ENCODE assay signal across 8 mouse cellular contexts in the genomic region with DNA sequence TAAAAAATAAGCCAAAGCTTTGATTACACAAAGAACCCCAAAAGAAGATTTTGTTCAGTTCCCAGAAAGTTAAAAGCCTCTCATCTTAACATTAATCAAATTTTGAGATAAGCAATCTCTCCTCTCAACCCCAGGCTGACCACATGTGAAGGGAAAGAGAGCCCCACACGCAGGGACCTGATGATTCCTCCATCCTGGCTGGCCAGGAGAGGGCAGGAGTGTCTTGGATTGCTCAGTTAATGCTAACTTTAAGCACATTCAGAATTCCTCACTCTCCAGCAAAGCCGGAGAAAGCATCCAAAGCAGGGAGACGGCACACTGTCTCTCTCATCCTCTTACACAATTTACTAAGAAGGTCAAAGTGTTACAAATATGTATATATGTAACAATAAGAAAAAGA. TPM values are rescaled to one million over a fixed set of nuclear protein-coding genes. Genes with fewer than 3 reads are reported as not detected.
DNase-seq lines count a peak whose midpoint lies in the region; ATAC-seq and TF ChIP-seq lines count a peak whose summit lies in the region.

No protein-coding gene starts in this region.

- H3K27me3 ChIP-seq in hindbrain, embryonic 11.5 days (ENCODE audit: control insufficient read depth, insufficient read depth, low read length): no peaks in the 10 kb centered on the region
- no peaks in the 10 kb centered on the region for H3K27me3 ChIP-seq in hindbrain, embryonic 12.5 days
- H3K27me3 ChIP-seq in ES-Bruce4 (ENCODE audit: control insufficient read depth, insufficient read depth, low read length, poor library complexity, severe bottlenecking): no peaks in the 10 kb centered on the region
- H3K27me3 ChIP-seq in limb, embryonic 14.5 days (ENCODE audit: control insufficient read depth, insufficient read depth, low read length): no peaks in the 10 kb centered on the region
- H3K27me3 ChIP-seq in midbrain, embryonic 16.5 days (ENCODE audit: control insufficient read depth, insufficient read depth, low read depth, low read length): no peaks in the 10 kb centered on the region

- H3K4me2 ChIP-seq in hindbrain, embryonic 11.5 days (replicated peaks; ENCODE audit: low read depth, low read length): no peak overlapping the region
- no peak overlapping the region for H3K4me2 ChIP-seq in hindbrain, embryonic 12.5 days (replicated peaks)
- no peak overlapping the region for H3K4me2 ChIP-seq in limb, embryonic 14.5 days (replicated peaks; ENCODE audit: low read depth, low read length, severe bottlenecking)
- no peak overlapping the region for H3K4me2 ChIP-seq in midbrain, embryonic 16.5 days (ENCODE audit: low read length)

- H3K9me3 ChIP-seq in hindbrain, embryonic 11.5 days (ENCODE audit: control insufficient read depth, low read length): no peaks in the 10 kb centered on the region
- no peaks in the 10 kb centered on the region for H3K9me3 ChIP-seq in hindbrain, embryonic 12.5 days (replicated peaks)
- H3K9me3 ChIP-seq in ES-Bruce4 (replicated peaks; ENCODE audit: control insufficient read depth, insufficient read depth, low read length, poor library complexity, severe bottlenecking): no peaks in the 10 kb centered on the region
- no peaks in the 10 kb centered on the region for H3K9me3 ChIP-seq in limb, embryonic 14.5 days (ENCODE audit: control insufficient read depth, low read length)
- H3K9me3 ChIP-seq in midbrain, embryonic 16.5 days (replicated peaks; ENCODE audit: control insufficient read depth, low read length, poor library complexity, severe bottlenecking): no peaks in the 10 kb centered on the region

- no peaks in the 10 kb centered on the region for H3K4me1 ChIP-seq in hindbrain, embryonic 11.5 days (replicated peaks; ENCODE audit: control insufficient read depth, insufficient read depth, low read length)
- H3K4me1 ChIP-seq in hindbrain, embryonic 12.5 days: no peaks in the 10 kb centered on the region
- H3K4me1 ChIP-seq in ES-Bruce4 (ENCODE audit: control insufficient read depth, insufficient read depth, low read length): no peaks in the 10 kb centered on the region
- no peaks in the 10 kb centered on the region for H3K4me1 ChIP-seq in limb, embryonic 14.5 days (ENCODE audit: control insufficient read depth, insufficient read depth, low read length)
- no peaks in the 10 kb centered on the region for H3K4me1 ChIP-seq in midbrain, embryonic 16.5 days (ENCODE audit: control insufficient read depth, insufficient read depth, low read length)

- DNase-seq in hindbrain, embryonic 11.5 days (ENCODE audit: low spot score): peak; percentile 38
- DNase-seq in adrenal gland, postnatal 14 days: peak; percentile 72
- DNase-seq in forelimb bud, embryonic 11.5 days (ENCODE audit: low read depth, low spot score): peak; percentile 25
- peak; percentile 46 for DNase-seq in limb, embryonic 14.5 days (ENCODE audit: low spot score)
- DNase-seq in telencephalon, adult 2 months (ENCODE audit: low read depth, low spot score): peak; percentile 8

- H3K27ac ChIP-seq in hindbrain, embryonic 11.5 days (ENCODE audit: low read depth, low read length): no peak overlapping the region
- H3K27ac ChIP-seq in hindbrain, embryonic 12.5 days: no peak overlapping the region
- H3K27ac ChIP-seq in ES-Bruce4 (ENCODE audit: insufficient read depth, low read length): no peak overlapping the region
- H3K27ac ChIP-seq in limb, embryonic 14.5 days (replicated peaks; ENCODE audit: low read depth, low read length): no peak overlapping the region
- H3K27ac ChIP-seq in midbrain, embryonic 16.5 days (ENCODE audit: low read length): no peak overlapping the region

- WGBS in hindbrain, embryonic 11.5 days: 22% methylated on average over 3 of the region's 3 CpGs
- 15% methylated on average over 3 of the region's 3 CpGs for WGBS in hindbrain, embryonic 12.5 days
- 7% methylated on average over 3 of the region's 3 CpGs for WGBS in limb, embryonic 14.5 days
- 4% methylated on average over 3 of the region's 3 CpGs for whole genome bisulfite sequencing in midbrain, embryonic 16.5 days

- TF ChIP-seq EP300 in ES-Bruce4 (IDR thresholded peaks at IDR 0.05; ENCODE audit: insufficient read depth, low read depth, low read length): no peak

- no peak overlapping the region for H3K4me3 ChIP-seq in hindbrain, embryonic 11.5 days (ENCODE audit: low read depth, low read length)
- no peak overlapping the region for H3K4me3 ChIP-seq in hindbrain, embryonic 12.5 days
- no peak overlapping the region for H3K4me3 ChIP-seq in ES-Bruce4 (ENCODE audit: low read depth, low read length)
- no peak overlapping the region for H3K4me3 ChIP-seq in limb, embryonic 14.5 days (replicated peaks; ENCODE audit: low read length)
- no peak overlapping the region for H3K4me3 ChIP-seq in midbrain, embryonic 16.5 days (ENCODE audit: low read depth, low read length)

- no peak for ATAC-seq in hindbrain, embryonic 11.5 days (ENCODE audit: low FRiP score)
- ATAC-seq in hindbrain, embryonic 12.5 days (ENCODE audit: low FRiP score): no peak
- no peak for ATAC-seq in limb, embryonic 14.5 days (ENCODE audit: low FRiP score, low read depth)
- no peak for ATAC-seq in midbrain, embryonic 16.5 days

- no peak overlapping the region for H3K9ac ChIP-seq in hindbrain, embryonic 11.5 days (ENCODE audit: low read depth, low read length)
- H3K9ac ChIP-seq in hindbrain, embryonic 12.5 days: no peak overlapping the region
- no peak overlapping the region for H3K9ac ChIP-seq in ES-Bruce4 (ENCODE audit: low read depth, poor library complexity, severe bottlenecking)
- H3K9ac ChIP-seq in limb, embryonic 14.5 days (ENCODE audit: low read depth, low read length, severe bottlenecking): no peak overlapping the region
- no peak overlapping the region for H3K9ac ChIP-seq in midbrain, embryonic 16.5 days (ENCODE audit: low read depth, low read length)

- H3K36me3 ChIP-seq in hindbrain, embryonic 11.5 days (ENCODE audit: control insufficient read depth, insufficient read depth, low read length): no peaks in the 10 kb centered on the region
- no peaks in the 10 kb centered on the region for H3K36me3 ChIP-seq in hindbrain, embryonic 12.5 days
- H3K36me3 ChIP-seq in ES-Bruce4 (ENCODE audit: control insufficient read depth, insufficient read depth, low read length, poor library complexity, severe bottlenecking): no peaks in the 10 kb centered on the region
- no peaks in the 10 kb centered on the region for H3K36me3 ChIP-seq in limb, embryonic 14.5 days (ENCODE audit: control insufficient read depth, insufficient read depth, low read length)
- H3K36me3 ChIP-seq in midbrain, embryonic 16.5 days (ENCODE audit: control insufficient read depth, insufficient read depth, low read length): no peaks in the 10 kb centered on the region

- TF ChIP-seq POLR2A in ES-Bruce4 (IDR thresholded peaks at IDR 0.05; ENCODE audit: insufficient read depth, low read length): no peak
- no peak for TF ChIP-seq POLR2A in limb, embryonic 14.5 days (IDR thresholded peaks at IDR 0.05; ENCODE audit: borderline replicate concordance, extremely low read depth, insufficient read depth, insufficient read length)

- peak; percentile 59 for TF ChIP-seq CTCF in ES-Bruce4 (IDR thresholded peaks at IDR 0.05; ENCODE audit: low read depth, low read length)

RNA-seq across cellular contexts. Expression of a gene that starts 26.7 kb away (rescaled TPM):
- polyA plus RNA-seq in hindbrain, embryonic 11.5 days (2014; fragmentation: Nextera tagmentation; extraction: Ambion mirVana): not detected in 2 replicates
- polyA plus RNA-seq in hindbrain, embryonic 12.5 days (2016; fragmentation: Nextera tagmentation; extraction: Ambion mirVana): not detected in 2 replicates
- not detected in 2 replicates for polyA plus RNA-seq in ES-Bruce4 (2011; ENCODE audit: insufficient read depth, insufficient read length, low read depth, missing spikeins)
- total RNA-seq in adrenal gland, postnatal 14 days (2021): not detected in 2 replicates
- not detected in 2 replicates for polyA plus RNA-seq in limb, embryonic 14.5 days (2012; rRNA removed)
- not detected in 2 replicates for polyA plus RNA-seq in limb, embryonic 14.5 days (2014; fragmentation: Nextera tagmentation; extraction: Ambion mirVana)
- not detected in 2 replicates for polyA plus RNA-seq in midbrain, embryonic 16.5 days (2015; fragmentation: Nextera tagmentation; extraction: Ambion mirVana)

RNA-seq across cellular contexts. Expression of a gene that starts 52.2 kb away (rescaled TPM):
- 48.1 and 51.1 TPM in 2 replicates for polyA plus RNA-seq in hindbrain, embryonic 11.5 days (2014; fragmentation: Nextera tagmentation; extraction: Ambion mirVana)
- polyA plus RNA-seq in hindbrain, embryonic 12.5 days (2016; fragmentation: Nextera tagmentation; extraction: Ambion mirVana): 39.9 and 44.1 TPM in 2 replicates
- polyA plus RNA-seq in ES-Bruce4 (2011; ENCODE audit: insufficient read depth, insufficient read length, low read depth, missing spikeins): 20.4 and 23.1 TPM in 2 replicates
- 16.1 and 17.1 TPM in 2 replicates for total RNA-seq in adrenal gland, postnatal 14 days (2021)
- 24.4 and 26.0 TPM in 2 replicates for polyA plus RNA-seq in limb, embryonic 14.5 days (2012; rRNA removed)
- 33.3 and 36.8 TPM in 2 replicates for polyA plus RNA-seq in limb, embryonic 14.5 days (2014; fragmentation: Nextera tagmentation; extraction: Ambion mirVana)
- 49.9 and 50.3 TPM in 2 replicates for polyA plus RNA-seq in midbrain, embryonic 16.5 days (2015; fragmentation: Nextera tagmentation; extraction: Ambion mirVana)

Comparison
In these comparisons a context has a peak if more than half of its experiments do, and no peak if none do; other contexts are left out.
1. DNase-seq: peak in every context shown above with its lines; median percentile 72 in adrenal gland, postnatal 14 days; 46 in limb, embryonic 14.5 days; 38 in hindbrain, embryonic 11.5 days; 25 in forelimb bud, embryonic 11.5 days; 8 in telencephalon, adult 2 months.